Mouse (Mus musculus) testis, postnatal 10 days (tissue): ENCODE measurements around the gene Rapgef1.
A peak's percentile ranks its signal among the peaks of the same experiment; 100 is the strongest.
"Not testable (repeated sequence)": the region's sequence is repeated elsewhere in the genome, so short reads cannot be mapped to it uniquely, and the experiment has no call there.

ENCODE experiments used
- DNase-seq: peaks from one replicate; pipeline ENCODE4 v3.0.0; 2021; ENCODE audit warnings: low spot score

Rapgef1 gene

DNA sequence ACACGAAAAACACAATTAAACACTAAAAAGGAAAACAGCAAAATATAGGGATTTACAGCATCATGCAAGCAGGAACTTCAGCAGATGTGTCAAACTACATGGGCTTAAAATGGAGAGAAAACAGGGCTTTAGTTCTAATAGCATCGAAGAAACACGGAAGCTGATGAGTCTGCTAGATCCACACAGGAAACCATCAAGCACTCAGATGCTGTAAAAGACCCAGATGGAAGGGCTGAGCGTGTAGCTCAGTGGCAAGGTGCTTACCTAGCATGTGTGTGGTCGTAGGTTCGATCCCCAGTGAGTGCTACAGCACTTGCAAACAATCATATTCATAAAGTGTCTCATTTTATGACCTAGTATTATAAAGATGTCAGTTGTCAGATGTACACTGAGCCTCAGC, 121.7 kb downstream of the Rapgef1 start:
- DNase-seq = no peak

DNA sequence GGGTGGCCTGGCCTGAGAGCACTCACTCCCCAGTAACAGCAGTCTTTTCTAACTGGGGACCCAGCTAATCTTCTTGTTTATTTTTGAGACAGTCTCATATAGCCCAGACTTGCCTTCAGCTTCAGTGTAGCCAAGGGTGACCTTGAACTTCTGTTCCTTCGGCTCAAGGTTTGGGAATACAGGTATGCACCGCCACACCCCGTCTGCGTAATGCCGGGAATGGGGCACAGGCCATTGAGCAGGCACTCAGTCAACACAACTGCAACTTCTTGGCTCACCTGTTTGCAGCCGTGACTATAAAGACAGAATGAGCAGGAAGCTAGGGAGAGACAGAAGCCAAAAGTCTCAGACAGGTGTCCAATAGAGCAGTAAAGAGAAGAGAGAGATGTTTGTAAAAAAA, 124.7 kb downstream of the Rapgef1 start:
- no peak for DNase-seq

DNA sequence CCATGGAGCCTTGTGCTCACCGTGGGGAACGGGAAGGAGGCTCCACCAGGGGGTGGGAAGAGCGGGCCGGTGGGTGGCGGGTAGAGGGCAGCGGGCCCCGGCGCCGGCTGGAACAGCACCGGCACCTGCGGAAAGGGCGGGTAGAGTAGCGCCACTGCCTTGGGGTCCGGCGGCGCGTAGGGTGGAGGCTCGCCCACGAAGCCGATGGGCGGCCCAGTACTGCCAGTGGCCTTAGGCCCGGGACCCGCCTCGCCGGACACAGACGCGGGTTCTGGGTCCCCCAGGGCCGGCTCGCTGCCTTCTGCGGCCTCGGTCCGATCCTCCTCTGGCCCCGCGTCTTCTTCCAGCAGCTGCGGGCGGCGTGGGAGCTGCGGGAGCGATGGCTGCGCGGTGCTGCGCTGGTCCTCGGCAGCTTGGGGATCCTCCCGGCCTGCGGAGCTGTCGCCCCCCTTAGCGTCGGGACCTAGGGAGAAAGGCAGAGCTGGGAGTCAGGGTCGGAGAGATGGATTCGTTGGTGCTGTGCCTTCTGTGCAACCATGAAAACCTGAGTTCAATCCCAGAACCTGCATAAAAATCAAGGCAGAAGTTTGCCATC, 127.8 kb downstream of the Rapgef1 start:
- DNase-seq = no peak

DNA sequence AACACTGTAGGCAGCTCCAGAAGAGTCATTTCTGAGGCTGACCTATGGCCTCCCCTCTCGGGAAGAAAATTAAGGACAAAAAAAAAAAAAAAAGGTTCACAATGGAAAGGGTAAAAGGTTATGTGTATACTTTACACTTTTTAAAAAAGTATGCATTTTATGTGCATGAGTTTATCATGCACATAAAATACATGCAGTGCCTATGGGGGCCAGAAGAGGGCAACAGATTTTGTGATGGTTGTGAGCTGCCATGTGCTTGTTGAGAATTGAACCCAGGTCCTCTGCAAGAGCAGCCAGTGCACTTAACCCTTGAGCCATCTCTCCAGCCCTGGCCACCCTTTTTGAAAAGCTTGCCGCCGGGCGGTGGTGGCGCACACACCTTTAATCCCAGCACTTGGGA, 128.3 kb downstream of the Rapgef1 start:
- no peak for DNase-seq

DNA sequence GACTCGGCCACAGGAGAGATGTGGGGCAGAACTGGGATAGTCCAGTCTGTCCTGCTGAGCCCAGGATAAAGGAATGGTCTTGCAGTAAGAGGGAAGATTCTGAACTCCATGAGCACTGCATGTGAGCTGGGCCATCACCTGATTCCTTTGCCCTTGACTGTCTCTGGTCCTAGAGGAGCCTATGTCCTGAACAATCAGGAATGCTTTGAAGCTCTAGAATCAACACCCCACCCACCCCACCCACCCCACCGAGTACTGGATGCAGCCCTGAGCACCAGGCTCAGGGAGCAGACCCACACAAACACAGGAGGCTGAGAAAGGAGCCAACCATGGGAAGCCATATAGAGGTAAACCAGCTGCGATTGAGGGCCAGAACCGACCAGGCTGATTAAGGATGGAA, 129.0 kb downstream of the Rapgef1 start:
- DNase-seq = no peak

DNA sequence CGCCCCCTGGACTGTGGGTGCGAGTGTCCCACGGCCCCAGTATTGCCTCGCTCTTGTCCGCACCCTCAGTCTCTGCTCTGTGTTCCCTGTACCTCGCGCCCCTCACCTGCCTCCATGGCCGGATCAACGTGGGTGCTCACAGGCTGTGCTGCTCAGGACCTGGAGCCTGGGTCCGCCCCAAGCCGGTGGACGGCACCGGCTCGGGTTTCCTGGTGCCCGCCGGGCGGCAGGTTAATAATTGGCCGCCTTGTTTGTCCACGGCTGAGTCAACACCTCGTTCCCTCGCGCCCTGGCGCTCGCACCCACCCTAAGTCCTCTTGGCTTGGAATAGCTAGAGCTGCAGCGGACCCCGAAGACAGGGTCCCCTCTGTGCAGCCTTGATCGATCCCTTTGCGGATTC, 132.0 kb downstream of the Rapgef1 start, which contains the start of gene Gm13420:
Gm13420 (minus strand) TSS at position 189 of the 400 bp plus-strand sequence.
- DNase-seq = no peak

DNA sequence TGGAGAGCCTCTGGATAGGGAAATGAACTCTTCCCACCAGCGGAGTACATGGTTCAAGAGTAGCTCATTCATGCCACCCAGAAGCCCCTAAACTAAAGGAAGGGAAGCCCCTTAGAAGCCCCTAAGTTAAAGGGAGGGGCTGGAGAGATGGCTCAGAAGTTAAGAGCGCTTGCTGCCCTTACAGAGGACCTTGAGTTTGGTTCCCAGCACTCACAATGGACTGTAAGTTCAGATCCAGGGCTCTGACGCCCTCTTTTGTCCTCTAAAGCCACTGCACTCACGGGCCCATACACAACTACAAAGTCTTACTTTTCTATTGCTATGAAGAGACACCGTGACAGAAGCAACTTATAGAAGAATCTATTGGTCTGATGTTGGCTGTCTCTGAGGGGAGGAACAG, 132.9 kb downstream of the Rapgef1 start:
- no peak for DNase-seq

DNA sequence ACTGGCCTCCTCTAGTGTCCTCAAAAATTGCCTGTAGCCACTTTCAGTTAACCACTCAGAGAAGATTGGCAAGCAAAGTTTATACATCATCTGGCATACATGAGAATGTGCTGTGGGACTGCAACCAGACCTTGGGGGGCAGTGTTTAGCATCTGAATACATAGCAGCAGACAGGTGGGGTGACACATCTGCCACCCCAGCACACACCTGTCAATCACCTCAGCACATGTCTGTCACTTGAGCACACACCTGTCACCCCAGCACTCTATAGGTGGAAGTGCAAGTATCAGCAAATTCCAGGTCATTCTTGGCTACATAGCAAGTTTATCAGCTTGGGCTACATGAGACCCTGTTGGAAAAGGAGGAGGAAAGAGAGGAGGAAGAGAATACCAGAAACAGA, 136.2 kb downstream of the Rapgef1 start:
- DNase-seq = no peak

DNA sequence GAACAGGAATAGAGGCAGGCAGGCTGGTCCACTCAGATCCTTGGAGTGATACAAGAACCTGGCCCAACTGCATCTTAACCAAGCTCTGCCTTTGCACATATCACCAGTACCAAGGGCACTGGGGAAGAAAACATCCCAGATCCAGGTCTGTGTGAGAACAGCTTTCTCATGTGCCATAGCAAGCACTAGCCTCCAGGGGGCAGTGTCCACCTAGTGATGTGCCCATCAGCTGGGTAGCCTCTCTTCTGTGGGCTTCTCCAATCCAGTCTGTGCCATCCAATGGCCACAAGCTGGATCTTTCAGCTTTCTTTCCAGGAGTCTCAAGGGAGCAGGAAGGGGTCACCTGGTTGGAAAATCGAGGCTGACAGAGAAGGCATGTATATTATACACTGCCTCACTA, 145.3 kb downstream of the Rapgef1 start:
- peak; percentile 81 for DNase-seq

DNA sequence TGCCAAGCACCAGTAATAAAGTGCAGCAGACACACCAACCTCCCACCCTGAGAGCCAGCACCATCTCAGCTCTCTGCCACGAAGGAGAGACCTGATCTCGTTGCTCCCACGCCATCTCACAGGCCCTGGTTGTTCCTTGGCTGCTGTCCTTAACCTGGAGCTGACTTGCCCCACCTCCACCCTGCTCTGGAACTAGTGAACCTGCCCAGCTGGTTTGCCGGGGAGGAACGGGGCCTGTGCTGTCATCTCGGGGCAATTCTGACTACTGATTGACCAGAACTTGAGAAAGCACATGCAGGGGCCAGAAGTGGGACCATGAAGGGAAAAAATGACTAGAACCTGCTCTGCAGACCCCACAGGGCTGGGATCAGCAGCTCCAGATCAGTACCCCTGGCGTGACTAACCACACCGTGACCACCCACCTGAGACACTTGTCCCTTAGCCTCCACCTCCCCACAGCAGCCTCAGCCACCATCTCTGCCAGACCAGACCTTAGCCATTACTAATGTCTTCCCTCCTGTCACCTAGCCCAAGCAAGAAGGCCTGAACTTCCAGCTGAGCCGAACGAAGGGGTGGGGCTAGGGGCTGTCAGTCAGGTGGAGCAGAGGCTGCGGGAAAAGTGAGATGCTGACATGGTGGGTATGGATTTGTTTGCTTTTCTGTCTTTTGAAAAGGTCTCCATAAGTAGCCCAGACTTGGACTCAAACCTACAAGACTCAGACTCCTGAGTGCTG, 148.6 kb downstream of the Rapgef1 start:
- DNase-seq = no peak

DNA sequence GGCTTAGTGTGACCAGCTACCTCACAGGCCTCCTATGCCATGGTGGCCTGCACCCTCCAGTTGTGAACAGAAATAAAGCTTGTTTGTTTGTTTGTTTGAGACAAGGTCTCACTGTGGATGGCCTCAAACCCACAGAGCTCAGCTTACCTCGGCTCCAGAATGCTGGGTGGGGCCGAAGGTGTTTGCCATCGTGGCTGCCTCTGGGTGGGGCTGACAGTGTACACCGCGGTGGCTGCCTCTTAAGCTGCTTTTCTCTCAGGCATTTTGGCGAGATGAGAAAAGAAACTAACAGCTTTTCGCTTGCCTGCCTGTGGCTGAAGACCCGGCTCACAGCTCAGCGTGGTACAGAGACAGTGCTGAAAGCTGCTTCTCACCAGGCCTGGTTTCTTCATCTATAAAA, 149.4 kb downstream of the Rapgef1 start:
- no peak for DNase-seq

DNA sequence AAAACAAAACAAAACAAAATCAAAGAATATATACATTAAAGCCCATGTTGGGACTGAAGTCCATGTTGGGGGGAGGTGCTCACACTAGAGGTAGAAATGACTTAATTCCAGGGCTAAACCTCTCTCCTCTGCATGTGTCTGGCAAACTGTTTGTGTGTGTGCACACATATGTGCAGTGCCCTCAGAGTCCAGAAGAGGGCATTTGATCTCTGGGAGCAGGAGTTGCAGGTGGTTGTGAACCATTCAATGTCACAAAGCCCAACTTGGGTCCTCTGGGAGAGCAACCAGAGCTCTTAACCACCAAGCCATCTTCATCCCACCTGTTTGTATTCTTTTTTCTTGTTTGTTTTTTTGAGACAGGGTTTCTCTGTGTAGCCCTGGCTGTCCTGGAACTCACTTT, 150.6 kb downstream of the Rapgef1 start:
- DNase-seq = no peak

DNA sequence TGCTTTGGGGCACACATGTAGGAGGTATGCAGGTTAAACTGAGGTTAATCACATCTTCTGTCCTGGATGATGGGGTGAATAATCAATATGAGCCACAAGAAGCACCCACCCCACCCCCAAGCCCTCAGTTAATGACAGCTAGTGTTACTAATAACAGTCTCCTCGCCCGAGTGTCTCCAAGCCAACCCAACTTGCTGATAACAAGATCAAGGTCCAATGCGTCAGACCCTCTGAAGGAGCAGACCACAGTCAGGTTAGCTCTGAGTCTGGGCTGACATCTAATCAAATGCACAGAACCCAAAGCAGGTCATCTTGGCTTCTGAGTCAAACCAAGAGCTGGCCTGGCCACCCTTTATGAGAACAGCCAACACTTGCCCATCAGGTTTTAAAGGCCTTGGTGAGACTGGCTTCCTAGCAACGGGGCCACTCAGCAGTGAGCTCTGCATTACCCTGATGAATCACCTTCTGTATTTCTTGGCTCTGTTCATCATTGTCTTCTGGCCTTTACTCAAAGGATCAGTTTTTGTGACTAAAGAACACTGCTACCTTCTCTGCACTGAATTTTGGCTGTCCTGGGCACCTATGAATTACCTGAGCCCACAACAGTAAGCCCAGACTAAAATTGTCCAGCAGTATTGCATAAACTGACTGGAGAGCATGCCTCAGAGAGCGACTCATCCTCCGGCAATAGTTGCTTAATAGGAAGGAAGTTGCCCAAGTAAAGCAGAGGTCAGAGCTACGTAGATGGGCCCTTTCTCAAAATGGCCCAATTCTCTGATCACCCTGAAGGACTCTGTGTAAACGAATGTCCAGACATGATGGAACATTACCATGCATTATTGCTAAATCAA, 152.3 kb downstream of the Rapgef1 start:
- DNase-seq = no peak

DNA sequence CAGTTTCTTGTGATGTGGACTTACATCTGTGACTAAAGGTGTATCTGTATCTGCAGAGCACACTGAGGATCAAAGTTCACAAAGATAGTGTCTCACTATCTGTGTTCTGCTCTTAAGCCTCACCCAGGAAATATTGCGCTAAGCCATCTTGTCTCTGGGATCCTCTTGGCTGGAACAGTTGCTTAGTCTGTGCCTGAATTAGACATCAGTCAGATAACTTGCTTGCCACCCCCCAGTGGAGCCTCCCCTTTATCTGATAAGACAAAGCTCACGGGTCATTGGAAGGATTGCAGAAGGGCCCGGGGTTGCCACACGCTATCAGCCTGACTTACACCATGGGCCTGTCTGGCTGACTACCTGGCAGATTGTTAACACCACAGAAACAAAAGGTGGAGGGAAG, 153.8 kb downstream of the Rapgef1 start:
- DNase-seq = no peak

DNA sequence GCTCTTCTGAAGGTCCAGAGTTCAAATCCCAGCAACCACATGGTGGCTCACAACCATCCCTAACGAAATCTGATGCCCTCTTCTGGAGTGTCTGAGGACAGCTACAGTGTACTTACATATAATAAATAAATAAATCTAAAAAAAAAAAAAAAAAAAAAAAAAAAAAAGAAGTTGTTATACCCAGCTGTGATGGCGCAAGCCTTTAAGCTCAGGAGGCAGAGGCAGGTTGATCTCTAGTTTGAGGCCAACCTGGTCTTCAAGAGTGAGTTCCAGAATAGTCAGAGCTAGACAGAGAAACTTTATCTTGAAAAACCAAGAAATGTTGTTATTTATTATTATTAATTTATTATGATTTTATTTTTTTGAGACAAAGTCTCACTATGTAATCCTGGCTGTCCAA, 161.7 kb downstream of the Rapgef1 start:
- not testable (repeated sequence) for DNase-seq

DNA sequence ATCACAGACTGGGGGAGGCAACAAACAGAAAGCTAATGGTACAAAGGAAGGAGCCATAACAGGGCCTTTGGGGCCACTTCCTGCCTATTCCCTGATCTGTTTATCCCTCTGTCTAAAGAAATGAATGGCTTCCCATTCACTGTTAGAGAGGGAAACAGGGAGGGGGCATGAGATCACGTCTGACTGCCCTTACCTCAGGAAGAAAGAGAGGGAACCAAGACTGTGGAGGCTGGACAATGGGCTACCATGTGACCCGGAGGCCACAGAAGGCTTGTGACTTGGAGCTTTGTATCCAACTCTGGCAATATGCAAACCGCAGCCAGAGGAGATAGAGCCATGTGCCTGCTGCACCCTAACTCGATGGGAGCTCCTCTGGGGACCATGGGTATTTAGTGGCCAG, 164.8 kb downstream of the Rapgef1 start:
- DNase-seq = no peak

DNA sequence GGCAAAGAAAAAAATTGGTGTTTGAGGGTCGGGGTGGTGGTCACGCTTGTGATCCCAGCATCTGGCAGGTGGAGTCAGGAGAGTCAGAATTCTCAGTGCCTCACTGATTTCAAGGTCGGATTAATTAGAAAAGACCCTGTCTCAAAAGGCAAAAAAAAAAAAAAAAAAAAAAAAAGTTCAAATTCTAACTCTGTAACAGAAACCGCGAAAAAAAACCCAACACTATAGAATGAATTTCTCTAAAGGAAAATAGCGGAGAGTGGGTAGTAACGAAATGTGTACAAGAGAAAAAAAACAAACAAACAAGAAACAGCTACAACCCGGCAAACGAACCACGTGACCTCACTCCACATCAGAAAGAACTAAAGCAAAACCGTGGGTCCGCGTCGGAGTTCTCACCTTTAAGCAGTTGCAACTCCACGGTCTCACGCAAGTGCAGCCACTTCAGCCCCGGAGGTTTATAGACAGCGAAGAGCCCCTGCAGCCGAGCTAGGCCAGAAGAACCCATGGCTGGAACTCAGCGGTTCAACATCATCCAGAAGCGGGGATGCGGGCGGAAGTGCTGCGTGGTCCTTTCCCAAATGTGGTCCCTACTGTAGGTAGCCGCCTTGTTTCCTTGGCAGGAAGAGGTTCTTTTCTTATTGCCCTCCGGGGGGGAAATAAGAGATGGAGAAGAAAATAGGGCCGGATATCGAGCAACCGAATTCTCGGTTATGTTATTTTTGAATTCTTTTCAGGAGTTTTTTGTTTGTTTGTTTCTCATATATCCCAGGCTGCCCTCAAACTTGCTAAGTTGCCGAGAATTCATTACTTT, 167.8 kb downstream of the Rapgef1 start, which contains the start of gene Coq4:
Coq4 (plus strand) TSS at position 390 of the 814 bp plus-strand sequence.
- peak; percentile 82 for DNase-seq

DNA sequence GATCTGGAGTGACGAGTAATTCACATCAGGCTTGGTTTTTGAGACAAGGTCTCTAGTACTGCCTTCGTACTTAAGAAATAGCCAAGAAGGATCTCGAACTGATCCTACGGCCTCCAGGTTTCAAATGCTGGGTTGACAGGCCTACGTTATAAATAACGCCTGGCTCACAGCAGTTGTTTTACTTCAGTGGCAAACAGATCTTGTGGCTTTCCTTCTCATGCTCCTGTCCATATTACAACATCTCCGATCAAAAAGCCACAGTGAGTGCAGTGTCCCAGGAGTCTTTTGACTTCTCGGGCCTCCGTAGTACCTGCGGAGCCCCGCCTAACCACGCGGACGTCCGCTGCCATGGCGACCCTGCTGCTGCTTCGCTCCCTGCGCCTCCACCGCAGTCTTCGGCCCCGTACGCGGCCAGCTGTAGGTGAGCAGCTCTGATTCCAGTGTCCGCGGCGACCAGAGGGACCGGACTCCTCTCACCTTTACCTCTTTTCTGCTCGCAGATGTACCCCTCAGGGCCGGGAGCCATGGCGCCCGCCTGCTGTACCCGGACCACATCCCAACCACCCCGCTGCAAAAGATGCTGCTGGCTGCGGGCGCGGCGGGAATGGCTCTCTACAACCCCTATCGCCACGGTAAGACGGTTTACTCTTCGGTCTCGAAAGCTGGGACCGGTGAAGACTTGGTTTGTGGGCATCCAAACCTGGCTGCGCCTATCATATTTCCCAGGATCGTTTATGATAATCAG, 168.6 kb downstream of the Rapgef1 start, which contains the start of gene Trub2:
Trub2 (minus strand) TSS at position 566 of the 745 bp plus-strand sequence.
- DNase-seq = peak; percentile 86
